Comparison of ENCODE assay signal across 12 mouse cellular contexts in genomic region chr3:137954256-137954916, GRCm38 (mm10). TPM values are rescaled to one million over a fixed set of nuclear protein-coding genes. Genes with fewer than 3 reads are reported as not detected.
A peak's percentile ranks its signal among the peaks of the same experiment; 100 is the strongest.
DNase-seq lines count a peak whose midpoint lies in the region; ATAC-seq and TF ChIP-seq lines count a peak whose summit lies in the region.
"Had no signal": no experiment of that assay in that cellular context is flagged by ENCODE, and none has a peak within 500 bp of the region (broad histone marks: within the 10 kb centered on the region; RNA-seq: fewer than 3 reads in every experiment).

No protein-coding gene starts in this region.

- TF ChIP-seq POLR2A in testis, adult 2 months (IDR thresholded peaks at IDR 0.05; ENCODE audit: control insufficient read depth, low read depth, low read length): peak; percentile 87
- peak in 1 of 2 experiments; percentile 31; a peak in 2 of 4 replicates for TF ChIP-seq POLR2A in MEL (IDR thresholded peaks at IDR 0.05; ENCODE audit: control insufficient read depth in 1 of 2, insufficient read depth in 1 of 2, low read depth in 1 of 2, low read length in 2 of 2, poor library complexity in 1 of 2)

- TF ChIP-seq EP300 in MEL (IDR thresholded peaks at IDR 0.05; ENCODE audit: low read depth in 1 of 2, low read length in 2 of 2): peak; percentile 54 to 69

- no peak overlapping the region for H3K4me2 ChIP-seq in forebrain, embryonic 12.5 days

- H3K27ac ChIP-seq in testis, adult 2 months (ENCODE audit: control insufficient read depth, insufficient read depth, low read depth, low read length): peak overlapping the region; percentile 85; the same call in 1 of the 2 replicates
- peak overlapping the region; percentile 95 for H3K27ac ChIP-seq in MEL (ENCODE audit: control insufficient read depth, low read depth, low read length)
- no peak overlapping the region for H3K27ac ChIP-seq in forebrain, embryonic 12.5 days
- H3K27ac ChIP-seq: hindbrain, postnatal 0 days; kidney, postnatal 0 days had no signal

- no peak for DNase-seq in testis, postnatal 14 days (ENCODE audit: low spot score)
- peak; percentile 84 for DNase-seq in MEL (ENCODE audit: low read depth, low spot score)
- peak; percentile 90 for DNase-seq in induced T-regulatory cell, adult 2 months (ENCODE audit: low read depth)
- DNase-seq in cerebellum, adult 9-11 months: no peak
- no peak for DNase-seq in right cerebral cortex, postnatal 14 days
- DNase-seq: cerebellum, postnatal 14 days; lung, adult 18-20 months; thymus, postnatal 4 days had no signal

- peak overlapping the region; percentile 81 for H3K4me3 ChIP-seq in testis, adult 2 months (ENCODE audit: control insufficient read depth, low read depth, low read length)
- H3K4me3 ChIP-seq in MEL (ENCODE audit: control insufficient read depth in 1 of 2, insufficient read depth in 1 of 2, low read depth in 2 of 2, low read length in 2 of 2): no peak overlapping the region
- H3K4me3 ChIP-seq in forebrain, embryonic 12.5 days (replicated peaks): no peak overlapping the region

- peak overlapping the region; percentile 58 for H3K9ac ChIP-seq in MEL (ENCODE audit: control insufficient read depth, low read depth, low read length, poor library complexity, severe bottlenecking)
- no peak overlapping the region for H3K9ac ChIP-seq in forebrain, embryonic 12.5 days

- peaks cover 11% of the 10 kb centered on the region for H3K4me1 ChIP-seq in testis, adult 2 months (ENCODE audit: control insufficient read depth, insufficient read depth, low read length)
- peaks cover 44 to 78% of the 10 kb centered on the region in 2 experiments for H3K4me1 ChIP-seq in MEL (ENCODE audit: control insufficient read depth in 1 of 2, insufficient read depth in 2 of 2, low read length in 2 of 2)
- peaks cover 20% of the 10 kb centered on the region for H3K4me1 ChIP-seq in forebrain, embryonic 12.5 days

- ATAC-seq in forebrain, embryonic 12.5 days (ENCODE audit: low FRiP score): no peak
- ATAC-seq: hindbrain, postnatal 0 days had no signal

- peaks cover 4% of the 10 kb centered on the region for H3K79me2 ChIP-seq in MEL (ENCODE audit: control insufficient read depth, insufficient read depth, low read length, poor library complexity)

- 74% methylated on average over 23 of the region's 23 CpGs for WGBS in forebrain, embryonic 12.5 days

- no peaks in the 10 kb centered on the region for H3K36me3 ChIP-seq in testis, adult 2 months (ENCODE audit: control insufficient read depth, insufficient read depth, low read length)
- peaks cover 3 to 80% of the 10 kb centered on the region in 2 experiments for H3K36me3 ChIP-seq in MEL (ENCODE audit: control insufficient read depth in 1 of 2, insufficient read depth in 2 of 2, low read length in 2 of 2)
- no peaks in the 10 kb centered on the region for H3K36me3 ChIP-seq in forebrain, embryonic 12.5 days (replicated peaks)

- no peak for TF ChIP-seq RAD21 in MEL (IDR thresholded peaks at IDR 0.05; ENCODE audit: low read depth, low read length)

- H3K9me3 ChIP-seq in MEL (replicated peaks; ENCODE audit: insufficient read depth, low read length): no peaks in the 10 kb centered on the region
- H3K9me3 ChIP-seq in forebrain, embryonic 12.5 days: no peaks in the 10 kb centered on the region

- TF ChIP-seq CTCF in testis, adult 2 months (IDR thresholded peaks at IDR 0.05; ENCODE audit: control insufficient read depth, insufficient read depth, insufficient replicate concordance, low read depth, low read length): no peak
- no peak for TF ChIP-seq CTCF in MEL (IDR thresholded peaks at IDR 0.05 in 2 of 3, conservative IDR thresholded peaks at IDR 0.05 in 1 of 3; ENCODE audit: control insufficient read depth in 1 of 3, insufficient read depth in 1 of 3, low read depth in 2 of 3, low read length in 3 of 3, poor library complexity in 1 of 3, severe bottlenecking in 1 of 3)

- no peaks in the 10 kb centered on the region for H3K27me3 ChIP-seq in testis, adult 2 months (ENCODE audit: control insufficient read depth, insufficient read depth, low read length)
- no peaks in the 10 kb centered on the region for H3K27me3 ChIP-seq in MEL (ENCODE audit: control insufficient read depth in 1 of 2, insufficient read depth in 2 of 2, low read length in 2 of 2)
- H3K27me3 ChIP-seq in forebrain, embryonic 12.5 days: no peaks in the 10 kb centered on the region

TF ChIP-seq in MEL, 35 proteins besides CTCF, POLR2A, EP300 and RAD21:
- TF ChIP-seq SMC3 (IDR thresholded peaks at IDR 0.05; ENCODE audit: low read depth, low read length) (0 out of 2 replicates have a peak, but pooled peaks have one; percentile 9), MAX (IDR thresholded peaks at IDR 0.05; ENCODE audit: low read length) (peak; percentile 73), MYC (IDR thresholded peaks at IDR 0.05; ENCODE audit: low read depth, low read length) (peak; percentile 55; the same call in 1 of the 2 replicates), CHD1 (IDR thresholded peaks at IDR 0.05; ENCODE audit: low read depth, low read length) (peak; percentile 4; the same call in 1 of the 2 replicates), ZMIZ1 (IDR thresholded peaks at IDR 0.05; ENCODE audit: low read depth, low read length) (peak; percentile 59; the same call in 1 of the 2 replicates), MAZ (IDR thresholded peaks at IDR 0.05; ENCODE audit: low read depth, low read length) (no peak), USF2 (IDR thresholded peaks at IDR 0.05; ENCODE audit: borderline replicate concordance in 1 of 2, insufficient read depth in 1 of 2, low read depth in 1 of 2, low read length in 2 of 2) (no peak), SIN3A (IDR thresholded peaks at IDR 0.05; ENCODE audit: low read length) (0 out of 2 replicates have a peak, but pooled peaks have one; percentile 32), MAFK (IDR thresholded peaks at IDR 0.05; ENCODE audit: borderline replicate concordance, low read depth, low read length) (0 out of 2 replicates have a peak, but pooled peaks have one; percentile 38), TBP (IDR thresholded peaks at IDR 0.05; ENCODE audit: low read depth, low read length) (peak; percentile 31; the same call in 1 of the 2 replicates), MEF2A (IDR thresholded peaks at IDR 0.05; ENCODE audit: extremely low read depth, insufficient replicate concordance, low read depth, low read length, poor library complexity, severe bottlenecking) (no peak), E2F4 (IDR thresholded peaks at IDR 0.05; ENCODE audit: borderline replicate concordance, low read depth, low read length) (no peak), BHLHE40 (IDR thresholded peaks at IDR 0.05; ENCODE audit: borderline replicate concordance, low read depth, low read length) (peak; percentile 14; the same call in 1 of the 2 replicates), RCOR1 (IDR thresholded peaks at IDR 0.05; ENCODE audit: low read depth, low read length) (peak; percentile 60; the same call in 1 of the 2 replicates), CHD2 (IDR thresholded peaks at IDR 0.05; ENCODE audit: low read length) (no peak), TAL1 (IDR thresholded peaks at IDR 0.05; ENCODE audit: low read length) (no peak), TCF12 (IDR thresholded peaks at IDR 0.05; ENCODE audit: low read depth, low read length) (0 out of 2 replicates have a peak, but pooled peaks have one; percentile 39), GATA1 (IDR thresholded peaks at IDR 0.05; ENCODE audit: low read depth, low read length) (peak; percentile 53; the same call in 1 of the 2 replicates), ELF1 (IDR thresholded peaks at IDR 0.05; ENCODE audit: low read depth, low read length) (no peak), MYB (IDR thresholded peaks at IDR 0.05; ENCODE audit: low read depth, low read length) (peak; percentile 42), JUND (IDR thresholded peaks at IDR 0.05; ENCODE audit: low read depth, low read length) (peak; percentile 89), ZC3H11A (IDR thresholded peaks at IDR 0.05; ENCODE audit: low read depth, low read length) (no peak), ETS1 (IDR thresholded peaks at IDR 0.05; ENCODE audit: low read depth, low read length) (peak; percentile 93), NELFE (IDR thresholded peaks at IDR 0.05; ENCODE audit: low read depth, low read length) (peak; percentile 19; the same call in 1 of the 2 replicates)

RNA-seq across cellular contexts. Expression of gene Dapp1, which starts 27.0 kb away (rescaled TPM):
- polyA plus RNA-seq in testis, adult 2 months (2012; rRNA removed): 24.9 and 26.6 TPM in 2 replicates
- total RNA-seq in MEL (2012; rRNA removed): 45.7 and 59.0 TPM in 2 replicates
- polyA plus RNA-seq in MEL (2012; ENCODE audit: insufficient read depth in 1 of 2, insufficient read length in 2 of 2, low read depth in 1 of 2, low replicate concordance in 2 of 2, missing spikeins in 1 of 2): 10 to 100 TPM; 67.3 to 91.5 TPM
- polyA plus RNA-seq in forebrain, embryonic 12.5 days (2016; fragmentation: Nextera tagmentation; extraction: Ambion mirVana): 3.8 and 5.5 TPM in 2 replicates

RNA-seq across cellular contexts. Expression of gene Lamtor3, which starts 36.1 kb away (rescaled TPM):
- 12.9 and 15.0 TPM in 2 replicates for polyA plus RNA-seq in testis, adult 2 months (2012; rRNA removed)
- 73.3 and 77.5 TPM in 2 replicates for total RNA-seq in MEL (2012; rRNA removed)
- polyA plus RNA-seq in MEL (2012; ENCODE audit: insufficient read depth in 1 of 2, insufficient read length in 2 of 2, low read depth in 1 of 2, low replicate concordance in 2 of 2, missing spikeins in 1 of 2): 10 to 100 TPM in 1 of 2 experiments, not detected in 1; 88.3 TPM
- 103 and 106 TPM in 2 replicates for polyA plus RNA-seq in forebrain, embryonic 12.5 days (2016; fragmentation: Nextera tagmentation; extraction: Ambion mirVana)

Comparison
In these comparisons a context has a peak if more than half of its experiments do, and no peak if none do; other contexts are left out.
1. DNase-seq: peak in MEL (single experiment) and induced T-regulatory cell, adult 2 months (single experiment); none in testis, postnatal 14 days (single experiment), cerebellum, adult 9-11 months (single experiment) and right cerebral cortex, postnatal 14 days (single experiment).